Mouse (Mus musculus) brain, embryonic 14.5 days (tissue): ENCODE data around the gene Etv4. TPM values are rescaled to one million over a fixed set of nuclear protein-coding genes. Genes with fewer than 3 reads are reported as not detected.

Experiments used
- DNase-seq: peaks from one replicate; pipeline ENCODE4 v3.0.0-alpha.2; 2011; ENCODE audit warnings: low read depth
- CTCF ChIP-seq: fragments of 200-500 bp; IDR thresholded peaks from 2 replicates; pipeline ENCODE4 v1.5.1; 2012; ENCODE audit warnings: inconsistent platforms, mild to moderate bottlenecking, moderate library complexity, borderline replicate concordance; ENCODE audit not compliant: insufficient read depth, insufficient read length; ENCODE audit errors: extremely low read depth
- POLR2A ChIP-seq: fragments of 200-500 bp; IDR thresholded peaks from 2 replicates; pipeline ENCODE4 v1.6.1; 2012; ENCODE audit warnings: mild to moderate bottlenecking, inconsistent platforms, borderline replicate concordance; ENCODE audit not compliant: poor library complexity, insufficient read depth, insufficient read length, severe bottlenecking; ENCODE audit errors: extremely low read depth
- polyA plus RNA-seq: library from polyadenylated mRNA; depleted of rRNA; stranded (reverse); fragments of >200 nt; gene quantifications from 2 replicates; pipeline ENCODE4 v1.2.3, GENCODE M21; 2012; rRNA removed

Gene Etv4
- polyA plus RNA-seq, 1 experiment, result 10.4 TPM

DNA sequence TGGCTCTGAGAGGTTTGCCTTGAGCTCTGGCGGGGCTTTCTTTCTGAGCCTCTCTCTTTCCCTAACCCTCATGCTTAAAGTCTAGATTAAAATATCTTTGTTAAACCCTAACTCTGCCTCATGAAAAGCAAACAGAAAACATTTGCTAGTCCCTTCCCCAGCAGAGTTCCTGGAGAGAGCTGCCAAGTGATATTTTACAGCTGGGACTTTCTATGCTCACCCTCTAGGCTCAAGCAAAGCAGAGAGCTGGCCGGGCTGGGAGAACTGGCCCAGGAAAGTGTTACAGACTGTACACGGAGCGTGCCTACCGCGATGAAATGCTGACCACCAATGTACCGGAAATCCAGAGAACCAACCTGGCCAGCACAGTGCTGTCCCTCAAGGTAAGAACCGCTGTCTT is 27.8 kb downstream of the Etv4 start:
- TF ChIP-seq POLR2A (no peak), CTCF (no peak)
- DNase-seq, result no peak

DNA sequence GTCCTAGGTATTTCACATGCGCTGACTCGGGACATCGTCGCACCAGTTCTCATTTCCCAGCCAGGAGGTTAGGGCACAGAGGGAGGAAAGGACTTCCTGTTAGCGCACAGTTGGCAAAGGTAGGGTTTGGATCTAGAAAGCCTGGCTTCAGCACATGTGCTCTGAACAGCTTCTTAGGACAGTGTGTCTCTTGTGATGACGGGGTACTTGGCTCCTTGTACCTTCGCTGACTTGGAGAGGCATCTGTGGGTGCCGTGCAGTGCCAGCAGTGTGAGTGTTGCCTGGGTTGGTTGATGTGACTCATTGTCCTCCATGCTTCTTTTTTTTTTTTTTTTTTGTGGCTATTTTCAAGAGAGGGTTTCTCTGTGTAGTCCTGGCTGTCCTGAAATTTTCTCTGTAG is 28.6 kb downstream of the Etv4 start:
- DNase-seq, result no peak
- TF ChIP-seq CTCF, result no peak
- no peak for TF ChIP-seq POLR2A

DNA sequence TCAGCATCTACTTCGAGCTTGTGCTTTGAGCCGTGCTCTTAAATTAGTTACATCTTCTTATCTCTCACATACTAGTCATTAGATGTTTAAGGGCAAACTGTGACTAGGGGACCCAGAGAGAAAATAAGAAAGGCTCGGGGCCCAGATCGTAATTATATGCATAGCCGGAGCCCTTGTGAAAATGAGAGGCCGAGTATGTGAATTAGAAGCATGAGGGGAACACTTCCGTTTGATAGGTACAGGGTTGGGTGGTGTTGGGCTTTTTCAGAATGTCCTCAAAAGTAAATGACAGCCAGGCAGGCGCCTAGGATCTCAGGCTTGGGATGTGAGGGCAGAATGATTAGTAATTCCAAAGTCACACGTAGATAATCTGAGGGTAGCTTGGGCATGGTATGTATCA is 51.6 kb downstream of the Etv4 start:
- TF ChIP-seq POLR2A, result no peak
- TF ChIP-seq CTCF, result no peak

DNA sequence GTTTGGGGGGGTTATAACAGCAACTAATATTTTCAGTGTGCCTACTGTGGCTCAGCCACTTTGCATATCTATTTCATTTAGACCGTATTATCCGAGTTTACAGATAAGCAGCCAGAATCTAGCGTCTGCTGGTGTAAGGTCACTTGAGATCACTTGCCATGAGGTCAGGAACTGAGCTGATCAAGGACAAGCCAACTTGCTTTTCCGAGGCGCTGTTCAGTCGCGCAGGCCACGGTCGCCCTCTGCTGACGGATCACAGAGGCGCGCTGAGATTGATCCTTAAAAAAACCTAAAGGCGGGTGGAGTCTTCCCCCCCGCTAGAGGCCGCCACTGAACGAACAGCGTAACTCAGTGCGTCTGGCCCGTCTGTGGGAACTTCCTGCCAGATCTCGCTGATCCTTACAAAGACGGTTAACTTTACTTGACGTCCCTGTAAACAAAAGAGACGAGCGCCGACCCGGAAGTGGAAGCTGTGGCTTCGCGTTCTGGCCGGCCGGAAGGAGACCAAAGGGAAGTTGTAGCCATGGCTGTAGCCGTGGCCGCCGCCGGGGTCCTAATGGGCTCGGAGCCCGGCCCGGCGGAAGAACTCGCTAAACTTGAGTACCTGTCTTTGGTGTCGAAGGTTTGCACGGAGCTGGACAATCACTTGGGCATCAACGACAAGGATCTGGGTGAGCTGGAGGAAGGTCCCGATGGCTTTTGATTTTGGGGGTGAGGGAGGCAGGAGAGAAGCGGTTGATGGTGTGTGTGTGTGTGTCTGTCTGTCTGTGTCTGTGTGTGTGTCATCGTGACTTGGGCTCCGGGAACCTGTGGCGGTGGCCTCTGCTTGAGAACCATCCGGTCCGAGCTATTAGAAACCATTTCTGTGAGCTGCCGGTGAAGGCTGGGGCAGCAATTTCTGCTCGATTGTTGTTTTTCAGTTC is 52.4 kb downstream of the Etv4 start, which contains the start of gene Dhx8:
Dhx8 (plus strand) TSS at position 402 of the 923 bp plus-strand sequence.
- TF ChIP-seq CTCF (peak; percentile 100), POLR2A (peak; percentile 46; the same call in 1 of the 2 replicates)
- peak; percentile 100 for DNase-seq

More for the DNA sequence above, 51.6 kb downstream of the Etv4 start:
- no peak for DNase-seq

DNA sequence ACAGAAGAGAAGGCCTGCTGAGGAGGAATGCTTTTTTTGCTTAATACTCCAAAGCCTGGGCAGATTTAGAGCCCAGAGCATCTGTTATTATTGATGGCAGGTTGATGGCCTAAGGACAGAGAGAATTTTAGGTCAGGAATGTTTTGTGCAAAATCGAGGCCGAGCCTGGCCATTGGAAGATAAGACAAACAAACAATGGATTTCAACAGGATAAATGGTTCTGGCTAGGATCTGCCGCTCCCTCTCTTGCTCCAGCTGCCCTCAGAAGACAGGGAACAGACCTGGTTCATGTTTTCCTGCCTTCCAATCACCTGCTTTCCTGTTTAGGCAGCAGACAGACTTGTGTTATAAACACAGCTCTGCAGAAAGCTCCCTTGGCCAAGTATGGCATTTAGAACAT is 55.9 kb downstream of the Etv4 start:
- DNase-seq, result no peak
- TF ChIP-seq POLR2A (no peak), CTCF (no peak)

DNA sequence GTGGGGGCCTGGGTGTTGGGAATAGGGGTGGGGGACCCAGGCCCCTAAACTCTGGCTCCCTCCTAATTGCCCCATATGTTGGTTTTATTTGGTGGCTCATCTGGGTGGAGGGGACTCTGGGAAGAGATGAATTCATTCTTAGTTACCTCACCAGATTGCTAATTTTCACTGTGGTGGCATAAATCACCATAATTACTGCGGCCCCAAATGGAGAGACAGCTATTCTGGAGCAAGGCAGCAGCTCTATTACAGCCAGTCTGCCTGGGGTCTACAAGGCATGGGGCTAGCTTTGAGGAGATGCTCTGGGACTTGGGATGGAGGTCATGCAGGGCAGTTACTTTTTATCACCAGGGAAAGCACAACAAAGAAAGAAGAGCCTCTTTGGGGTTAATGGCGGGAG is 58.4 kb downstream of the Etv4 start:
- peak; percentile 76 for DNase-seq

DNA sequence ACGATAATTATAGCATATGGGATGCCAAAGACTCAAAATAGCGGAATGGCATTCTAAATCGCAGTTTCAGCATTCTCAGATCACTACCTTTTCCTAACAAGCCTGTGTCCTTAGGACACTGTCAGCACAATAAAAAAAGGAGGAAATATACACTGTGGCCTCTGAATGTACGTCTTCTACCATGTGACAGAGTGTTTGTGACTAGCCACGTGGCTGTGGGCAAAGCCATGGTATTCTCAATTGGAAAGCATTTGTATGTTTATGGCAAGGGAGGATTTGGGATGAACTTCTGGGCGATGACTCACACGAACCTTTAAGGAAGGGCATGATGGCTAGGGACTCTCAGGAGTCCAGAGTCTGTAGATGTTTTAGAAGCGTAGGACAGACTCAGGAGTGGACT is 60.1 kb downstream of the Etv4 start:
- DNase-seq, result no peak
- no peak for TF ChIP-seq POLR2A
- TF ChIP-seq CTCF, result no peak

More for the DNA sequence above, 58.4 kb downstream of the Etv4 start:
- TF ChIP-seq POLR2A (no peak), CTCF (no peak)

DNA sequence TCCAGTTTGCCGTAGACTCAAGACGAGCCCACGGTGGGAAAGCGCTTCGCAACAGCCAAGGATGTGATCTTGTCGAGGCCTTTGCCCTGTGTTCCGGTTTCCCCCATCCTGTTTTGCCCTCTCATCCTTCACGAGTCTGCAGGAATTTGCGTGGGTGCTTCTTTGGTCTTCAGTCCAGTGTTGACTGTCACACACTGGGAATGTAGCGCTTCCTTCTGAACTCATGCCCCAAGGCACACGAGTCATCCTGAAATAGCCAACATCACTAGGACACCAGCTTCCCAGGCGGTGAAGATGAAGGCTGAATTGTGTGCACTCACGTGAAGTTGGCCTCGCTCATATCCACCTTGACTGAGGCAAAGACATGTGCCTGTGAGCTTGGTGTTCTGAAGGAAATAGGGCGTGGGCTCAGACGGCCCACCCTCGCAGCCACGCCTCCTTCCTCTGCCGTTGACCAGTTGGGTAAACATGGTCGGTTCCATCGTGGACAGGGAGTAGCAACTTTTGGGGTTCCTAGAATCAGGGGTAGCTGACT is 65.1 kb downstream of the Etv4 start:
- TF ChIP-seq POLR2A, result no peak
- TF ChIP-seq CTCF, result no peak
- DNase-seq, result no peak

Other genes with a start within 250 kb of the Etv4 start
- 4.1 and 5.5 TPM in 2 replicates for gene Brca1, start 233.4 kb downstream of the Etv4 start, polyA plus RNA-seq
- gene Nbr1, start 233.2 kb downstream of the Etv4 start, polyA plus RNA-seq, result 118 and 119 TPM in 2 replicates
- 3.6 and 5.3 TPM in 2 replicates for gene Tmem106a, start 203.1 kb downstream of the Etv4 start, polyA plus RNA-seq
- not detected in 2 replicates for gene Gm11634, start 186.1 kb downstream of the Etv4 start, polyA plus RNA-seq
- gene Rdm1, start 158.2 kb downstream of the Etv4 start, polyA plus RNA-seq, result 13.7 and 25.0 TPM in 2 replicates
- gene Arl4d, start 119.8 kb downstream of the Etv4 start, polyA plus RNA-seq, result 18.9 and 42.0 TPM in 2 replicates
- gene Dhx8, start 52.5 kb downstream of the Etv4 start, polyA plus RNA-seq, result 25.2 and 33.5 TPM in 2 replicates
- 0.35 and 0.36 TPM in 2 replicates for gene Meox1, start 109.0 kb upstream of the Etv4 start, polyA plus RNA-seq
- 0.22 and 0.23 TPM in 2 replicates for gene Sost, start 181.6 kb upstream of the Etv4 start, polyA plus RNA-seq
- gene Cfap97d1, start 198.9 kb upstream of the Etv4 start, polyA plus RNA-seq, result not detected in 2 replicates
- 9.7 and 15.4 TPM in 2 replicates for gene Dusp3, start 201.6 kb upstream of the Etv4 start, polyA plus RNA-seq
- 50.9 and 55.3 TPM in 2 replicates for gene Mpp3, start 243.1 kb upstream of the Etv4 start, polyA plus RNA-seq